Mouse (Mus musculus): ENCODE measurements around the gene Mgat5b.

GRCm38 (mm10) chr11:116996976-116997375 is 78.3 kb downstream of the Mgat5b start:
- TF ChIP-seq CHD2 (IDR thresholded peaks at IDR 0.05; ENCODE audit: low read depth, low read length) = no peak
- TF ChIP-seq HCFC1 (IDR thresholded peaks at IDR 0.05; ENCODE audit: borderline replicate concordance, insufficient read depth, low read length) = no peak
- no peak for TF ChIP-seq ZNF384 (IDR thresholded peaks at IDR 0.05; ENCODE audit: low read depth, low read length)

All from ES-E14 (cell line).